Mouse (Mus musculus): ENCODE measurements around the gene Rbm47.
"Not testable (repeated sequence)": the region's sequence is repeated elsewhere in the genome, so short reads cannot be mapped to it uniquely, and the experiment has no call there.

Rbm47 gene

DNA sequence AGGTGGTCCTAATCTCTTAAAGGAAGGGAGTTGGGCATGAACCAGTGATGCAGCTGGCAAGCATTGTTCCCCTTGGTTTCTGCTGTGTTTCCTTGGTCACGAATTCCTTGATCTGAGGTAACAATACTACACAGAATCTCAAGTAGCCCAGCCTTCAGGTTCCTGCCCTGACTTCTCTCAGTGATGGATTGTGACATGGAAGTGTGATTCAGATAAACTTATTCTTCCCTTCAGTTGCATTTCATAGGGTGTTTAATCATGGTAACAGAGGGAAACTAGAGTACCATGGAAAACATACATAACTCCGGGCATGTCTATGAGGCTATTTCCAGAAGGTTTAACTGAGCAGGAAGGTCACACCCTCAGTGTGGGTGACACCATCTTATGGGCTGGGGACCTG, at the start of gene Rbm47:
Gene Rbm47, minus strand, starts transcription at position 101 of the 400 bp plus-strand sequence.
- no peak for DNase-seq (ENCODE audit: low spot score in 2 of 2)

DNA sequence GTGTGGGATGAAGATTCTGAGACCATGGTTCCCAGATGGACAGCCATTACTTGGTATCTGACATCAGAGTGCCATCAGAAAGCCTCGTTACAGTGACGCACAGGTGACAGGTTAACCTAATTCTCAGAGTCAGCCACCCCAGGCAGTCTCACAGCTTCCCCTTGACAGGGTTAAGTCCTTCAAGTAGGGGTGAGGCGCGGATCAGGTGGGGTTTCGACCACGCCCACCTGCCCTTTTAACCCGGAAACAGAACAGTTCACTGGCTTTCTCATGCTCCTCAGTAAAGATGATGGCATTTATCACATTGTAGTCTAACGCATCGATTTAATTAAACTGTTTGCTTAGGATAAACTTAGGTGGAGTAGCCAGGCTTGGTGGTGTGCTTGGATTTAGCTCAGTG, 47.7 kb upstream of the Rbm47 start:
- no peak for DNase-seq (ENCODE audit: low spot score in 2 of 2)

DNA sequence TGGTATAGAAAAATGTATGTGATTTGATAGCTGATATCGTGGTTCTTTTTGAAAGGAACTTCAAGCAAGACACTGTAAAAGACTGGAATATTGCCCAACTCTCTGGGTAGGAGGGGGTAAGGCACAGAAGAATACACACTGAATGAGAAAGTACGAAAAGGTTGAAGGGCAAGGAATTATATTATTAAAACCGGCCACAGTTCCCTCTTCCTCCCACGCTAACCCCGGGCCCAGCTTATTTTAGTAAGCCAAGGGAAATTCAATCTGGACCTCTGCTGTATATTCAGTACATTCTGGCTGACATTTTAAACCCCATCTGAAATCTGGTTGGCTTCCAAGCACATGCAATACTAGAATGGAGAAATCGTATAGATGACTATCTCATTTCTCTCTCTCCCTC, 46.8 kb upstream of the Rbm47 start:
- DNase-seq (ENCODE audit: low spot score in 2 of 2): no peak

DNA sequence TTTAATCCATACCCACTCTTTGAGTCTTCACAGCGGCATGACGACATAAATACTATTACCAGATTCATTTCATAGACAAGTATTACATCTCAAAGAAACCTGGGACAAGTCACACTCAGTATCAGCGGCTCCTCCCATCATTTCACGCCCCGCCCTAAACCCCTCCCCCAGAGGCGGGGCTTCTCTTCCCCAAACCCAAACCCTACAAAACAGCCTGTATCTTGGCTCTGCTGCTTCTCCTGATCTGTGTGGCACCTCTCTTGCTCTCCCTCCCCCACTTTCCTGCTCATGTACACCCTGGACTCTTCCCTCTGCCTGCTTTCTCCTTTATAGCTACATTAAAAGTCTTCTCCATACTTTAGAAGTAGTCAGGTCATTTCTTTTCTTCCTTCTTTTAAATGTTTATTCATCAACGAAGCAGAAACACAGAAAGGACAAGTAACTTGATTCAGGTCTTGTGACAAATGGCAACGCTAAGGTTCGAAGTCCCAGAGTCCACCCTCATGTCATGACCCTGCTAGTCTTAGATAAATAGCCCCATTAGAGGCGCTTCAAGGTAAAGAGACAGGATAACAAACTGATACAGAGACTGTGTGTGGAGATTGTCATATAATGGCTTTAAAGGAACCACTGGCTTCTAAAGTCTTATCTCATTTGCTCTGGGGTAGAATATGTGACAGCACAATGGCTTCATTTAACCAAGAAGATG, 42.8 kb upstream of the Rbm47 start:
- no peak for DNase-seq (ENCODE audit: low spot score in 2 of 2)

DNA sequence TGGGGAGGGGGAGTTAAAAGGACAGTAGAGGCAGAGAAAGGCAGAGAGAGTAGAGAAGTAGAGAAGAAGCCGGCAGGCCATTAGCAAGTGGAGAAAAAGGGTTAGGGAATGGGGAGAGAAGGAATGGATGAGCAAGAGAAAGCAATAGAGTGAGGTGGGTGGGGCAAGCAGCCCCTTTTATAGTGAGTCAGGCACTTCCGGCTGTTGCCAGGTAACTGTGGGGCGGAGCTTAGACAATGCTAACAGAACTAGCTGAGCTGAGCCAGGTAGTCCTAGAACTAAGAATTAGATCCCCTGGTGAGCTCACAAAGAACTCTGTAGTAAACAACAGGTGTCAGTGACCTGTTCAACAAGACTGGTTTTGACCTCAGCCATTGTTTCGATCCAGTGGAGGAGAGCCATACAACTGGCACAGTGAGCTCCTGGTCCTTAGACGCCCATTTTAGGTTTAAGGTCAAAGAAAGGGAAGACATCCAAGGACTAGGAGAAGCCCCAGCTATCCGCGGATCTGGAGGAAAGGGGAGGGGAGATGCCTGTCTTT, 41.5 kb upstream of the Rbm47 start:
- DNase-seq (ENCODE audit: low spot score in 2 of 2): no peak

DNA sequence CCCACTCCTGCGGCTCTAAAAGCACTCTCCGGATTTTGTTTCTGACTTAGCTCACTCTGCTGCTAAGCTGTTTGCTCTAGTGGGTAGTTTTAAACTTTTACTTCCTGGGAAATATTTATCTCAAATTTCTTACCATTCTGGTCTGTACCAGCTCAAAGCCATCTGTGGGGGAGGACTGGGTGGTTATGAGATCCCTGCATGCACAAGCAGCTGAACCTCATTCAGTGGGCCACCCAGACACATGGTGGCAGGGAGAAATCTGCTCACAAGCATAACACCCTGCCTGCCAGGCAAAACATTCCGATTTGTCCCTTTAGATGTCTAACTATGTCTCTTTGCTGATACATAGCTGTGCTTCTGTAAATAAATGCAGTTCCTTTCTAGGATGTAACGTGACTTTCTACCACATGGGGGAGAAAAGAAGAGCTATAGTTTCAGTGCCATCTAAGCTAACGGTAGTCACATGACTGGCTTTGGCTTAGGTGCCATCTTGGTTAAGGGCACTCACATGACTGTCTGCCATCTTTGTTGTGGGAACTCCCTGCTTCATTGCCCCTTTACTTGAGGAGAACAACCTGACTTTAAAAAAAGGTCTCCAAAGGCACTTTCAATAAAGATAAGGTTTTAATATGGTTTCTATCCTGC, 36.7 kb upstream of the Rbm47 start:
- DNase-seq (ENCODE audit: low spot score in 2 of 2): peak in 1 of 2 experiments; percentile 4

DNA sequence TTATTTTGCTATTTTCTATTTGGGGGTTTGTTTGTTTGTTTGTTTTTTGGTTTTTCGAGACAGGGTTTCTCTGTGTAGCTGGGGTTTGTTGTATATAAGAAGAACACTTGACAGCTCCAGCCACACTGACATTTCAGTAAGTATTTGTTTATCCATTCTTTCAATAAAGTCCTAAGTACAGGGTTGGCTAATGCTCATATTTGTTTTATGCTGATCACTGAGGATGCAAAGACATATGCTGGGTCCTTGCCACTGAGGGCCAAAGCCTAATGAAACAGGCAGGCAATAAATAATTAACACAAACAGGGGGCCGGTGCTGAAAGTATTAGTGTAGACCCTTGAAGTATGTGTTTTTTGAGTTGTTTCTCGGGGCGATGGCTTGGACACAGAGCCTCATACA, 32.0 kb upstream of the Rbm47 start:
- DNase-seq (ENCODE audit: low spot score in 2 of 2): no peak

DNA sequence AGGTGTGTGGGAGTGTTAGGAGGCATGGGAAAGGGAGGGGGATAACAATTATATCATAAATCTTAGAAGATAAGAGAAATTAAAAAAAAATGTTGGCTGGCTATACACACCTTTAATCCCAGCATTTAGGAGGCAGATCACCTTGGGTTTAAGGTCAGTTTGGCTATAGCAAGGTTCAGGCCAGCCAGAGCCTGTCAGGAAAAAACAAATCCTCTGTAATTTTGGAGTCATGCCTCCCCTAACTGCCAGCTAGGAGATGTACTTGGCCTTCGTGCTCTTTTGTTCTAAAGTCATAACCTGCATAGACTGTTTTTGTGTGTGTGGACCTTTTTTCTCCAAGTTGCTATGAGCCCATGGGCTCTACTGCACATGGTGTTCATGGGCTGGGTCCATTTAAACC, 30.5 kb upstream of the Rbm47 start:
- no peak for DNase-seq (ENCODE audit: low spot score in 2 of 2)

DNA sequence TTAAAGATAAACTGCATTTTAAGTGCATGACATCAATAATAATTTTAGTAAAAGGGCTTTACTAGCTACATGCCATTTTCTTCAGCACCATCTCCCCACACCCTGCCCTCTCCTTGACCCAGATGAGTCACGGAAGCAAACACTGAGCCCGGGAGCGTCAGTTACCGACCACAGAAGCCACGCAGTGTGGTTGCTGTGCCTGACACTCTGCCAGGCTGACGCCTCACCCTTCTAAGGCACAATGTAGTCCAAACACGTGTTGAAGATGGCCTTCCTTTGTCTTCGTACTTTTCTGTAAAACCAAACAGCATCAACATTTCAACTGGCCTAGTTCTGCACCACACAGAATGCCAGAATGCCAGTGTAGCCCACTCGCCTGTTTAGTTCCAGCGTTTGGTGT, 27.1 kb upstream of the Rbm47 start:
- no peak for DNase-seq (ENCODE audit: low spot score in 2 of 2)

DNA sequence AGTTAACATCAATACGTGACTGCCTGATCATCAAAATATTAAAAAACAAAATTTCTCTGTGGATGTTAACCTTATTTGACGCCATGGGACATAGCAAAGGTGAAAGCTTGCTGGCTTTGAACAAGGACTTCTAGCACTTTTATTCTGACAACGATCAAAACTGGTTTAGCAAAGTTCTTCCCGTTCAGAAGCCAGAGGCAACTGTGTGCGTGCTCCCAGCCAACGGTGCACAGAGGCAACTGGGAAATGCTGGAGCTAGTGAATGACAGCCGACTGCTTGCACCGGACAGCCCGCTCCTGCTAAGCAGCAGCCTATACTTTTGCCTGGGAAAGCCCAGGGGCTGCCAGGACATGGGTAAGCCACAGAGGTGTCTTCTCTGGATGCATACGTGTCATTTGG, 22.4 kb upstream of the Rbm47 start:
- DNase-seq (ENCODE audit: low spot score in 2 of 2): no peak

DNA sequence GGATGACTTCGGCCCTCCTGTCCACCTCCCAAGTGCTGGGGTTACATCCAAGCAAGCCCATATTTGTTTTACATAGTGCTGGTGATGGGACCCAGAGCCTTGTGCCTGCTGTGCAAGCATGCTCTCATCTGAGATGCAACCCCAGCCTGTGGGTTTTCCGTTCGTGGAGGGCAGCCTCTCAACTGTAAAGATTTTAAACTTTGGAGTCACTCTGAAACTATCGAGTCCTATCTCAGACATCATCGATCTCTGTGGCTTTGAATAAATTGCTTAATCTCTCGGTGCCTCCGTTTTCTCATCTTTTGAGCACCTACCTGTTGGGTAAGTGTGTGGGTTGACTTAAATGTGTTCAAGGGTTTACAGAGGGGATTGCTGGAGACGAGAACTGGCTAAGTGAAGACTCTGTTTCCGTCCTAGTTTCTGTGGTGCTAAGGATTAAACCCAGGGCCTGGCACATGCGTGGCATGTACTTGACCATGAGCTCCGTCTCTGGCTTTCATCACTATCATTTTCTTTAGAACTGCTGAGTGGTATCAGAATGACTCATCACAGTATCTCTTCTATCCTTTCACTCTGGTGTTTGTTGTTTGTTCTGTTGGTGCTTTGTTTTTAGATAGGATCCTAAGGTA, 20.4 kb upstream of the Rbm47 start:
- DNase-seq (ENCODE audit: low spot score in 2 of 2): no peak

DNA sequence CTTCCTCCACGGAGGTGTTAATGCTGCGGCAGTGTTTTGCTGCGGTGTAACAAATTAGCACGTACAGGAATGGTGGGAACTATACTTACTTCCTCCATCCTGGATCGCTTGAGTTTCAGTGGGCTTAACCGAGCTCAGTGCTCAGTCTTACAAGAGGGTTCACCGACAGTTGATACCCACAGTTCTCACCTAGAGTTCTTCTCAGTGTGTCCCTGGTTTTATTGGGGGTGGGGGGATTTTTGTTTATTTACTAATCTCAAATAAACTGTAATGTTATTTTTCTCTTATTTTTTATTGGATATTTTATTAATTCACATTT, 18.2 kb upstream of the Rbm47 start:
- DNase-seq (ENCODE audit: low spot score in 2 of 2): no peak

DNA sequence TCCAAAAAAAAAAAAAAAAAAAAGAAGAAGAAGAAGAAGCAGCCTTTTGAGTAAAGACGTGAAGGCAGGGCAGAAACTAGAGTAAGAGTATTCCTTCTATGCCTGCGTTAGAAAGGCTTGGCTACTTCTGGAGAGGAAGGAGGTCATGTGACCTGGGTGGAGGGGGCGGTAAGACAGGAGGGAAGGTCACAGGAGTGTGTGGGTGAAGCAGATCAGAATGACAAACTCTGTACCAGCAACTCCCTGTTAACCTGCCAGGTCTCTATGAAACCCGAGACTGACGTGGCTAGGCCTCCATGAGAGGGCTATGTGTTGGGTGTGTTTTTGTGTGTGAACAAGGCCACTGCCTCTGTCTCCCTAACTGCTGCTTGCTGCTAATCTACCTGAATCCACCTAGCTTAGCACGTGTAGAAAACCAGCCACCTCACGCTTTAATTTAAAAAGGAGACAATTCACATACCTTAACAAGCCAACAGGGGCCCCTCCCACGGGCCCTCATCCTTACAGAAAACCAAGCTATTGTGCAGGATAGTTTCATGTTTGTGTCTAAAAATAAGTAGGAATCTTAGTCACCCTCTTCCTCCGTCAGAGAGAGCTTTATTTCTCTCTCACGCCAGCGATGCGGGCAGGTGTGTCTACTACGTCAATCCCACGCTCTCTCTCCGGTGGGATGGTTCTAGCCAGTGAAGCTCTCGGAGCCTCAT, 17.7 kb upstream of the Rbm47 start:
- DNase-seq (ENCODE audit: low spot score in 2 of 2): no peak

DNA sequence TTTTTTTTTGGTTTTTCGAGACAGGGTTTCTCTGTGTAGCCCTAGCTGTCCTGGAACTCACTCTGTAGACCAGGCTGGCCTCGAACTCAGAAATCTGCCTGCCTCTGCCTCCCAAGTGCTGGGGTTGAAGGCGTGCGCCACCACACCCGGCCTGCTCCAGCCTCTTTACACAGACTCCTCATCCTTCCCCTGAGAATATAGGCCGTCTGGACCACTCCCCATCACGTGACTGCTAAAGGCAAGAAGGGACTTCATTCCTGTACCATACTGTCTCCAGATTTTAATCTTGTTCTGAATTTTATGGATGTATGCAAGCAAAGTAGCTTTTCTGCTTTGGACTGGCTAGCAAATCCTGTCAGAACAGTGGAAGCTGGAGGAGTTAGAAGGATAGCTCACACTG, 15.7 kb upstream of the Rbm47 start:
- DNase-seq (ENCODE audit: low spot score in 2 of 2): not testable (repeated sequence)

DNA sequence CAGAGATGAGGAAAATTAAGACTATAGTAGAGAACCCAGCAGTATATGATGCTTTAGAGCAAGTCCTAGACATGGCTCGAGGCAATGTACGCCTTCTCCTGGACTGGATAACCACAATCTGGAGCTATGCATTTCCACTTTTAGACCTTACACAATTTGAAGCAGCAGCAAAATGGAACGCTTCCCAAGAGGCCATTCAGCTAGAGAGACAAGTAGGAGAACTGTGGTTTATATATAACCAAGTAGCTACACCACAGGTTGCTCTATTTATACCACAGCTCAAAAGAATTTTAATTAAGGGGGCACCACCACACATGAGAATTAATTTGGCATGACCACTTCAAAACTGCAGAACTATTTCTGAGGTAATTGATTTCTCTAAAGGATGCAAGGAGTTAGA, 9.2 kb upstream of the Rbm47 start:
- DNase-seq (ENCODE audit: low spot score in 2 of 2): peak in 1 of 2 experiments; percentile 49

DNA sequence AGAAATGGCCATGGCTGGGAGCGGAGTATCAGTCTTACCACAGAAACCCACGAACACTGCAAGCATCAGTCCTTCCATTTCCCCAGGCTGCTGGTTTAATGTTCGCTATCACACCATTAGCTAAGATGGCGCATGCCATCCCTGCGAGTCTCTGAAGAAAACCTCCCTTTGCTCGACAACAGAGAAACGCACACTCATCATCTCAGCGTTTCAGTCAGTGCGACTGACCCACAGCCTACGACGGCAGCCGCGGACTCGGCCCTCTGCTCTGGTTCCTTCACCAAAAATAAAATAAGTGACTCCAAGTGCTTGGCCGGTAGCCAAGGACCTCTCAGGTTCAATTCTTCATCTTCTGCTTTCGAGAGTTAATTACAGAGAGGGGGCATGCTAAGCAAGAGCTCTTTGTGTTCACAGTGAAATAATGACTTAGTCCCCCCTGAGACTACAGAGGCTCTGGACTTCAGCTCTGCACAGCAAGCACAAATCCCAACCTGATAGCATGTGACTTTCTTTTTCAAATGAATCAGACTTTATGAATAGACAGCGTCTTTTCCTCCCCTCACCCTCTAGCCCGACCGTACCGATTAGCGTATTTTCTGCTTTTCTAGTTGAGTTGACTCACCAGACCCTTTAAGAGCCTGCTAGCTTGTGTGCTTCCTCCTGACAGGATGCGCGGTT, 1.4 kb upstream of the Rbm47 start:
- DNase-seq (ENCODE audit: low spot score in 2 of 2): no peak

DNA sequence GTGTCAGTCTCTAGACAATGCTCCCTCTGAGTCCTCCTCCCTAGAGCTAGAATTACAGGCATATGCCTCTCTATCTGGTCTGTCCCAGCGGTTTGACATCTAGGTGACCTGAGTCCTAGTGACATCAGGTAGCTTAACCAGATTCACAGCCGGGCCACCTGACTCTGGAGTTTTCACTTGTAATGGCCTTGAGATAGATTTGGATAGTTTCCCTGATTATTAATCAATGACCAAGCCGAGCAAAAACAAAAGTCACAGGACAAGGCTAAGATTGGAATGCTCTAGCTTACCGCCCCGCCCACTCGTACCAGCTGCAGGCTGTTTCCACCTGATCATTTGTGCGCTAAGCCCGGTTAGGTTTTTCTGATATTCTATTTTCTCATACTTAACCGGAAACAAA, 2.3 kb downstream of the Rbm47 start:
- DNase-seq (ENCODE audit: low spot score in 2 of 2): no peak

DNA sequence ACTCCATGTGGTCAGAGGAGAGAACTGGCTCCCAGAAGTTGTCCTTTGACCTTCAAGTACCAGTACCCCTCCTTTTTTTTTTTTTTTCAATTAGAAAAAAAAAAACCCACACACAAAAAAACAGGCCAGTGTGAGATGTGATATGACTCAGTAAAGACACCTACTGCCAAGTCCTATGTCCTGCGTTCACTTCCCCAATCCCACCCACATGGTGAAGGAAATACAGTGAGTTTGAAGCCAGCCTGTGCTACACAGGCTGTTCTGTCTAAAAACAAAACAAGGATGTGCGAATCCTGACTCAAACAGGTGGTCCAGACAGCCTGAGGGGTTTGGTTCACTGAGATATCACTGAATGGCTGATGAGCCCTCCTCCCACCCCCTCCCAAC, 3.8 kb downstream of the Rbm47 start:
- no peak for DNase-seq (ENCODE audit: low spot score in 2 of 2)

DNA sequence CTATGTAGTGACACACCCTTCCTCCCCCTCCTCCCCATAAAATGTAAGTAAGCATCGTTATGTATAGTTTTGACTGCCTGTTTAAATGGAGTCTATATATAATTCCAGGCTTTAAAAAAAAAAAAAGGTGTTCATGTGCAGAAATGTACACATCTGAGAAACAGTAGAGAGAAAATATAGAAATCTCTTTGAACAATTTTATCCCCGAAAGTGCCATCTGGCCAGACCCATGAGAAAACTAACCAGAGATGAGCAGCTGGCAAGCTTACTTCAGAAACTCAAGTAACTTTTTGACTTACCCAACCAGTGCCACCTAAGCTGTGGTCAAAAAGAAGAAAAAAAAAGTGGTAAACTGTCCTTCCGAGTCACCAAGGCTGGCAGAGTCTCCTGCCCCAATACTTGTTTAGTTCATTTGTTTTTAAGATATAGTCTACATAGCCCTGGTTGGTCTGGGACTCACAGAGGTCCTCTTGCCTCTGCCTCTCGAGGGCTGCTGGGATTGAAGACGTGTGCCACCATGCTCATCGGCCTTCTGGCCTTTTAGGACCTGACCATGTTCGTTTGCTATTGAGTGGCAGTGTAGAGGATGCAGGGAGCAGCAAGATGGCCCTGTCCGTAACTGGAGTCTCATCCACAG, 4.3 kb downstream of the Rbm47 start:
- DNase-seq (ENCODE audit: low spot score in 2 of 2): no peak

DNA sequence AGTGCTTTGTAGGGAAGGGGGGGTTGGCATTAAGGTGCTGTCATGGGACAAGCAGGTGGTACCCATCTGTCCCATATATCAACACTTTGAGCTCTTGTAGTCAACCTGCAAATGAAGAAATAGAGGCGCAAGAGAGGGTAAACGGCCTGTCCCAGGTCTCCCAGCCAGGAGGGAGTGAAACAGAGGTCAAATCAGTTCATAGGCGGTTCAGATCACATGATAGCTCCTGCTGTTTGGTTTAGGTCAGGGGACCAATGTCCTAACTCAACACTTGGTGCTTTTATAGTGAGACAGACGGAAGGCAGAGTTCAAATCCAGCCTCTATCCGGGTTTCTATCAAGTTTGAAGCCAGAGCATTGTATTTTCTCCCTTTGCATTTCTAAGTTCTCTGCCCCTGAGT, 6.0 kb downstream of the Rbm47 start:
- DNase-seq (ENCODE audit: low spot score in 2 of 2): no peak

DNA sequence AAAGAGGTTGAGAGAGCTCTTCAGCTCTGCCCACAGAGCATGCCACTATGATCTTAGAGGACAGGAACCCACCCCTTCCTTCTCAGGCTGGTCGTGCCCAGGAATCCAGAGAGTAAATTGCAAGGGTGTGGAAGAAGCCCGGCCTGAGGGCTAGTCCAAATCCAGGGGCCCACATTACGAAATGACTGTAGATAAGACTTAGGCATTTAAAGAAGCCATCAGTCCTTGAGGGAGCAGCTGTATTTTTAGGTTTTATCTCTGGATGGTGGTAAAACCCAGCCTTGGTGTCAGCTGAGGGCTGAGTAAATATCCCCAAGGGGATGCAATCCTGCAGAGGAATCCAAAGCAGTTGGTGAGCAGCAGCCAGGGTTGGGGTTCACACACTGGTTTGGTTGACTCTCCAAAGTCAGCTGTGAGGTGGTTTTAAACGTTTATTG, 6.7 kb downstream of the Rbm47 start:
- DNase-seq (ENCODE audit: low spot score in 2 of 2): no peak

Data from frontal cortex, postnatal 36 days (tissue).